Mouse (Mus musculus): ENCODE results near the gene Odc1. TPM values are rescaled to one million over a fixed set of nuclear protein-coding genes. Genes with fewer than 3 reads are reported as not detected.

Gene Odc1
- total and polyA plus RNA-seq, 2 experiments from 2014 or later: 122 to 214 TPM

DNA sequence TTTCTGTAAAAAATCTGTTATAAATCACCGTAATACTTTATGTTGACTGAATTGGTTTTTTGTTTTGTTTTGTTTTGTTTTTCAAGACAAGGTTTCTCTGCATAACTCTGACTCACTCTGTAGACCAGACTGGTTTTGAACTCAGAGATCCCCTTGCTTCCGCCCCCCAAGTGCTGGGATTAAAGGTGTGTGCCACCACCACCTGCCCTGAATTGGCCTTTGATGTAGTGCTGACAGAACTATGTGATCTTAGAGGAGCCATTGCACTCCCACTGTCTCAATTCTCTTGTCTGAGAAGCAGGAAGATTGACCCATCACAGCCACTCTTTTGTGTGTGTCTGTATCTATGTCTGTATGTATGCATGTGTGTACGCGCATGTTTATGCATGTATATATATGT lies 37.8 kb downstream of the Odc1 start:
- ATAC-seq (no peak), DNase-seq (ENCODE audit: low spot score) (no peak)
- Histone ChIP-seq H3K4me2 (ENCODE audit: low read depth, low read length) (no peak overlapping the region), H3K9me3 (ENCODE audit: low read length) (no peaks in the 10 kb centered on the region), H3K36me3 (ENCODE audit: insufficient read depth, low read length) (no peaks in the 10 kb centered on the region), H3K4me1 (ENCODE audit: insufficient read depth, low read length) (no peaks in the 10 kb centered on the region), H3K27me3 (ENCODE audit: insufficient read depth, low read length) (no peaks in the 10 kb centered on the region), H3K9ac (replicated peaks; ENCODE audit: low read length) (no peak overlapping the region), H3K27ac (no peak overlapping the region), H3K4me3 (ENCODE audit: low read length) (no peak overlapping the region)
- 91% methylated on average over 4 of the region's 4 CpGs for WGBS
- no peak for TF ChIP-seq CTCF (IDR thresholded peaks at IDR 0.05; ENCODE audit: low read depth)

DNA sequence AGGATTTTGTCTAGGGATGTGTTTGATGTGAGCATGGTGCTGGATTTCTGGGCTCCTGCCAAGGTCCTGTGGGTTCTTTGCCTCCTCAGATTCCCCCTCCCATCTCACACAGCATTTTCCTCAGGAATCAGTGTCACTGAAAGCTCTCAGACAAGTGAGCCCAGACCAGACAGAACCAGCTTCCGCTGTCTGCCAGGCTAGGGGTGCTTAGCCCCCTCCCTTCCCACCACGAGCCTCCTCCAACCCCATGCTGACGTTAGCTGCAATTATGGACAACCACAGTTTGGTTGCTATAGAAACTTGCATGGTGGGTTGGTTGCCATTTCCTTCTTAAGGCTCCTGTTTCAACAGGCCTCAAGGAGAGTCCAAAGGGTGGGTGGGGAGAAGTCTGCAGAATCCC lies 39.3 kb downstream of the Odc1 start:
- Histone ChIP-seq H3K27ac (no peak overlapping the region), H3K9ac (replicated peaks; ENCODE audit: low read length) (no peak overlapping the region), H3K9me3 (ENCODE audit: low read length) (no peaks in the 10 kb centered on the region), H3K36me3 (ENCODE audit: insufficient read depth, low read length) (no peaks in the 10 kb centered on the region), H3K4me2 (ENCODE audit: low read depth, low read length) (no peak overlapping the region), H3K4me1 (ENCODE audit: insufficient read depth, low read length) (no peaks in the 10 kb centered on the region), H3K4me3 (ENCODE audit: low read length) (no peak overlapping the region), H3K27me3 (ENCODE audit: insufficient read depth, low read length) (no peaks in the 10 kb centered on the region)
- DNase-seq (ENCODE audit: low spot score): peak; percentile 66
- 13% methylated on average over 3 of the region's 3 CpGs for WGBS
- no peak for TF ChIP-seq CTCF (IDR thresholded peaks at IDR 0.05; ENCODE audit: low read depth)
- peak; percentile 92 for ATAC-seq

DNA sequence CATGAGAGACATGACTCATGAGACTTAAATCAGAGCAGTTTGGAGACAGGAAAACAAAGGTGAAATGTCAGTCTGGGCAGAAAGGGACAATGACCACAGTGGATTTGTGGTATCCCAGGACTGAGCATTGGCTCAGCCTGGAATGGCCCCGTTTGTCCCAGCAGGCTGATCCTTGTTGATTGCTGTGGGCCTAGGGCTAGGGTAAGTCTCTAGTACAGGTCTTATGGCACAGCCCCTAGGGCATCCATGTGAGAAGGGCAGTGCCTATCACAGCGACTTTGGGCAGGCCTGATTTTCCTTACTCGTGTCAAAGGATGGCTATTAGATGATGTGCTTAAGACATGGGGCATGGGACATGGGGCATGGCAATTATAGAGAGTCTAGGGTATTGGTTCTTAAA lies 41.4 kb downstream of the Odc1 start:
- 83% methylated on average over 3 of the region's 3 CpGs for WGBS
- no peak overlapping the region for H3K27ac ChIP-seq
- no peaks in the 10 kb centered on the region for H3K4me1 ChIP-seq (ENCODE audit: insufficient read depth, low read length)
- H3K9ac ChIP-seq (replicated peaks; ENCODE audit: low read length): no peak overlapping the region
- no peaks in the 10 kb centered on the region for H3K36me3 ChIP-seq (ENCODE audit: insufficient read depth, low read length)
- H3K27me3 ChIP-seq (ENCODE audit: insufficient read depth, low read length): no peaks in the 10 kb centered on the region
- H3K4me2 ChIP-seq (ENCODE audit: low read depth, low read length): no peak overlapping the region
- H3K4me3 ChIP-seq (ENCODE audit: low read length): no peak overlapping the region
- H3K9me3 ChIP-seq (ENCODE audit: low read length): no peaks in the 10 kb centered on the region
- TF ChIP-seq CTCF (IDR thresholded peaks at IDR 0.05; ENCODE audit: low read depth): no peak
- ATAC-seq: no peak
- DNase-seq (ENCODE audit: low spot score): no peak

DNA sequence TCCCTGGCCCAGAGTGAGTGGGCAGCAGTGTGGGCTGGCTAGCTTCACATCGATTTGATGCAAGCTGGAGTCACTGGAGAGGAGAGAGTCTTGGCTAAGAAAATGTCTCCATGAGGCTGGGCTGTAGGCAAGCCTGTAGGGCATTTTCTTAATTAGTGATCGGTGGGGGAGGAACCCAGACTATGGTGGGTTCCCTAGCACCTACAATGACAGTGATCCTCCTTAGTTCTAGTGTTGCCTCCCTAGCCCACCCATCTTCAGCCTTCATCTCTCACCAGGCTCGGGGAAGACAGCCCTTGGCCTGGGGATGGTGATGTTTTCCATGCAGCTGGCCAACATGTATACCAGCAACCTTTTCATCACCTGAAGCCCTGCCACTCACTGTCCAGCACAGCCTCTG lies 43.8 kb downstream of the Odc1 start:
- Histone ChIP-seq H3K27me3 (ENCODE audit: insufficient read depth, low read length) (no peaks in the 10 kb centered on the region), H3K27ac (no peak overlapping the region), H3K9ac (replicated peaks; ENCODE audit: low read length) (no peak overlapping the region), H3K36me3 (ENCODE audit: insufficient read depth, low read length) (no peaks in the 10 kb centered on the region), H3K4me1 (ENCODE audit: insufficient read depth, low read length) (no peaks in the 10 kb centered on the region), H3K9me3 (ENCODE audit: low read length) (no peaks in the 10 kb centered on the region), H3K4me2 (ENCODE audit: low read depth, low read length) (no peak overlapping the region), H3K4me3 (ENCODE audit: low read length) (no peak overlapping the region)
- no peak for ATAC-seq
- no peak for TF ChIP-seq CTCF (IDR thresholded peaks at IDR 0.05; ENCODE audit: low read depth)
- DNase-seq (ENCODE audit: low spot score): no peak
- 90% methylated on average over 3 of the region's 3 CpGs for WGBS

DNA sequence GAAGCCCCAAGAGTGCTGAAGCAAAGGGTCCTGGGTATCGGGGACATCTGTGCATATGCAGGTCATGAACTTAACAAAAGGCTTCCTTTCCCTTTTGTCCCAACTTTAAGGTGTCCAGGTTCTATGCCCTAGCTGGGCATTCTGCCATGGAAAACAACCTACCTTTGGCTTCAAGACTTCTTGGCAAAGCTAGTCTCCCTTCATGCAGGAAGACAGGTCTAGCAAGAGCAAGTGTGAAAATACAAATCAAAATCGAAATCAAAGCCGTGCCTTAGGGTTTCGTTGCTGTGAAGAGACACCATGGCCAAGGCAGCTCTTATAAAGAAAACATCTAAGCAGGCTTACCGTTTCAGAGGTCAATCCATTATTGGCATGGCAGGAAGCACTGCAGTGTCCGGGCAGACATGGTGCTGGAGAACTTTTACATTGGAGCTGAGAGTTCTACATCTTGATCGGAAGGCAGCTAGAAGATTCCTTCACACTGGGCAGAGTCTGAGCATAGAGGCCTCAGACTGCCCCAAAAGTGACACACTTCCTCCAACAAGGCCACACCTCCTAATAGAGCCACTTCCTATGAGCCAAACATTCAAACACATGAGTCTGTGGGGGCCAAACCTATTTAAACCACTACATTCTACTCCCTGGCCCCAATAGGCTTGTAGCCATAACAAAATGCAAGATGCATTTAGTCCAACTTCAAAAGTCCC lies 44.5 kb downstream of the Odc1 start:
- no peak overlapping the region for H3K4me3 ChIP-seq (ENCODE audit: low read length)
- H3K9ac ChIP-seq (replicated peaks; ENCODE audit: low read length): no peak overlapping the region
- H3K36me3 ChIP-seq (ENCODE audit: insufficient read depth, low read length): no peaks in the 10 kb centered on the region
- TF ChIP-seq CTCF (IDR thresholded peaks at IDR 0.05; ENCODE audit: low read depth): no peak
- no peak for DNase-seq (ENCODE audit: low spot score)
- H3K9me3 ChIP-seq (ENCODE audit: low read length): no peaks in the 10 kb centered on the region
- no peak overlapping the region for H3K4me2 ChIP-seq (ENCODE audit: low read depth, low read length)
- no peaks in the 10 kb centered on the region for H3K27me3 ChIP-seq (ENCODE audit: insufficient read depth, low read length)
- 95% methylated on average over 7 of the region's 7 CpGs for WGBS
- H3K27ac ChIP-seq: no peak overlapping the region
- ATAC-seq: no peak
- no peaks in the 10 kb centered on the region for H3K4me1 ChIP-seq (ENCODE audit: insufficient read depth, low read length)

DNA sequence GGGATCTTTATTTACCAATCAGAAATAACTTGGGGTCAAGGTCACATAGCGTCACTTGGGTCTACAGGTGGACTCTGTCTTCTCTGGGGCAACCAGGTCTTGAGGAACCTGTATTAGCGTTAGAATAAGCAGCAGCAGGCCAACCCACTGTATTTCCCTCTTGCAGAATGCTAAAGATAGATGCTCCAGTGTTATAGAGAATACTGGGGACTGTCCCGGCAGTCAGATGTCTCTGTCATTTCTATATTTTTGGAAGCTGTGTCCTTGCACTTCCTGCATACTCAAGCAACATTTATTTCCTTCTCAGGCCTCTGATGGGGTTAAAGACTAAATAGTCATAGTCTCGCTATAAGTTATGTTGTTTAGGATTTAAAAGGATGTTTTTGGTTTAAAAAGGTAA lies 46.7 kb downstream of the Odc1 start:
- no peak for DNase-seq (ENCODE audit: low spot score)
- H3K27me3 ChIP-seq (ENCODE audit: insufficient read depth, low read length): no peaks in the 10 kb centered on the region
- no peaks in the 10 kb centered on the region for H3K4me1 ChIP-seq (ENCODE audit: insufficient read depth, low read length)
- no peak overlapping the region for H3K4me3 ChIP-seq (ENCODE audit: low read length)
- no peak overlapping the region for H3K27ac ChIP-seq
- H3K4me2 ChIP-seq (ENCODE audit: low read depth, low read length): no peak overlapping the region
- H3K9me3 ChIP-seq (ENCODE audit: low read length): no peaks in the 10 kb centered on the region
- TF ChIP-seq CTCF (IDR thresholded peaks at IDR 0.05; ENCODE audit: low read depth): no peak
- WGBS: 84% methylated on average over 4 of the region's 4 CpGs
- H3K9ac ChIP-seq (replicated peaks; ENCODE audit: low read length): no peak overlapping the region
- ATAC-seq: no peak
- H3K36me3 ChIP-seq (ENCODE audit: insufficient read depth, low read length): no peaks in the 10 kb centered on the region

DNA sequence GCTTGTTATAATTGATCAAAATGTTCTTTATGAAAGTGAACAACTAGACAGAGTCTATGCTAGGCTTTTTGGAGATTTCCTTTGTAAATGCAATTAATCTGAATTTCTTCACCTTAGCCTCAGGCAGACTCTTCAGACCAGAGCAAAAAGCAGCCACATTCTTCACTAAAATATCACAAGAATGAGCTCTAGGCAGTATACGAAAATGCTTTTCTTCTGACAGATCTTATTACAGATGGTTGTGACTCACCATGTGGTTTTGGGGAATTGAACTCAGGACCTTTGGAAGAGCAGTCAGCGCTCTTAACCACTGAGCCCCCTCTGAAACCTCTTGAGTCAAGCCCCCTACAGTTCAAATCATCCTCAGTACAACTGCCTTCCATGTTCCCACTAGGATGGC lies 49.4 kb downstream of the Odc1 start:
- no peak overlapping the region for H3K27ac ChIP-seq
- DNase-seq (ENCODE audit: low spot score) (no peak), ATAC-seq (no peak)
- H3K4me1 ChIP-seq (ENCODE audit: insufficient read depth, low read length): no peaks in the 10 kb centered on the region
- no peak overlapping the region for H3K9ac ChIP-seq (replicated peaks; ENCODE audit: low read length)
- no peak overlapping the region for H3K4me3 ChIP-seq (ENCODE audit: low read length)
- no peaks in the 10 kb centered on the region for H3K27me3 ChIP-seq (ENCODE audit: insufficient read depth, low read length)
- TF ChIP-seq CTCF (IDR thresholded peaks at IDR 0.05; ENCODE audit: low read depth): no peak
- WGBS: 83% methylated on average over 2 of the region's 2 CpGs
- no peaks in the 10 kb centered on the region for H3K9me3 ChIP-seq (ENCODE audit: low read length)
- H3K36me3 ChIP-seq (ENCODE audit: insufficient read depth, low read length): no peaks in the 10 kb centered on the region
- no peak overlapping the region for H3K4me2 ChIP-seq (ENCODE audit: low read depth, low read length)
